Mouse (Mus musculus): ENCODE results near the gene Rbmx2.

Gene Rbmx2

DNA sequence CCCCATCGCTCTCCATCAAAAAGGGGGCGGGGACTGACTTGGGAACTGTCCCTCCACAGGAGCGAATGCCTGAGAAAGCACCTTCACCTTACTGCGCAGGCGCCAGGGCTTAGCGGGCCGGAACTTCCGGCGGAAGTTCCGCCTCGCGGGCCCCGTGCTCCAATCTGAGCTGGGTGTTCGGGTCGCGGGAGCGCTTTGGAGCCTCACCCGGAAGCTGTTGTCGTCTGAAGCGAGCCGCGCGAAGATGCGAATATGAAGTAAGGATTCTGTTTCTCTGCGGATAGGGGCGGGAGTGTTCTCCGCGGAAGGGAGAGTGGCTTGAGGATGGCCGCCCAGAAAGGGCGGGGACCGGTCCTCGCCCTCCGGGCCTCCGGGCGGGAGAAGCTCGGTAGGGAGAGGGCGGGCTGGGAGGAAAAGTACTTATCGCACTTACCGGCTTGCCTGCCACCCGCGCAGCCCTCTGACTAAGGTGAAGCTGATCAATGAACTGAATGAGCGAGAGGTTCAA, at the start of gene Rbmx2:
Gene Rbmx2 (plus strand): TSS at position 141 of the 508 bp plus-strand sequence.
- in situ Hi-C loops (cut with MboI, MseI), result loop anchor here (25.0 kb wide), 1 partner anchor 617 kb away; no protein-coding TSS in a partner anchor

DNA sequence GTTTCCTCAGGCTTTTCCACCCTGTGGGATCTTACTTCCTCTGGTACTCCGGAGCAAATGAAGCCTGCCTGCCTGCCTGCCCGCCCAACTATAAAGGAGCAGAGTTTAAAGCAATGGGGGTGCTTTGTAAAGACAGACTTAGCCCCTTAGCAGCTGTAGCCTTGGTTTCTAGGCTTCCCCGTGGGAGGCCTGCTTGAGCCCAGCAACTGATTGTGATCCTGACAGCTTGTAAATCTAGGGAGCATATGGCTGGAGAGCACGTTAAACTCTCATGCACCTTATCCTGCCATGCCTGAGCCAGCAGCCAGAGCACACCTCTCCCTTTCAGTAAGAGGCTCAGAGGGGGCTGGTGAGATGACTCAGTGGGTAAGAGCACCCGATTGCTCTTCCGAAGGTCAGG, 28.0 kb upstream of the Rbmx2 start:
- in situ Hi-C loops (cut with MboI, MseI), result no loop called here

DNA sequence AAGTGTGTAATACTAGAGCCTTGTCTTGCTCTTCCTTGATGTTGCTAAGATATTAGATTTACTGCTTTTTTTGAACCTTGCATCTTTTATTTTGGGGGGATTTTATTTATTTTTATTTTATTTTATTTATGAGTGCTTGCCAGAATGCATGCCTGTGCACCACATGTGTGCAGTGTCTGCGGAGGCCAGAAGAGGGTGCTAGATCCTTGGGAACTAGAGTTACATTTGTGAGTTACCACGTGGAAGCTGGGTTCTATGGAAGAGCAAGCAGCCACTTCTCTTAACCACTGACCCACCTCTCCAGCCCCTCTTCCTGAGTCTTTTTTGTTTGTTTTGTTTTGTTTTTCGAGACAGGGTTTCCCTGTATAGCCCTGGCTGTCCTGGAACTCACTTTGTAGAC, 25.2 kb upstream of the Rbmx2 start:
- in situ Hi-C loops (cut with MboI, MseI), result no loop called here

DNA sequence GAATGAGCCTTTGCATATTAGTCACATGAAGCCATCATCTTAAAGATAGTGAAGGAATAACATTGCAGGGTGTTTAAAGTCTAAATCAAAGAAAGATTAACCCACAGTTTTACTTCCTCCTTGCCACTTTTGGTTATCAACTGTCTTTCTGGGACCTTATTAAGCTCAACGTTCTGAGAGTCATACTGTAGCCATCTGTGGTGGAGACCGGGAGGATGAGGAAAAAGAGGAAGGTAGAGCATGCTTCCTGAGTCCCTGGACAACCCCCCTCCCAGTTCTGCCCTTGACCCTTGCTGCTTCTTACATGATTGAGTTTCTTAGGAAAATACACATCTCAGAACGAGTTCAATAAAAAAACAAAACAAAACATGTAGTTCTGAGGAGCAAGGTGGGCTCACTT, 23.1 kb upstream of the Rbmx2 start:
- in situ Hi-C loops (cut with MboI, MseI), result loop anchor here in 1 of 2 experiments (10.0 kb wide), 1 partner anchor 813 kb away; no protein-coding TSS in a partner anchor

DNA sequence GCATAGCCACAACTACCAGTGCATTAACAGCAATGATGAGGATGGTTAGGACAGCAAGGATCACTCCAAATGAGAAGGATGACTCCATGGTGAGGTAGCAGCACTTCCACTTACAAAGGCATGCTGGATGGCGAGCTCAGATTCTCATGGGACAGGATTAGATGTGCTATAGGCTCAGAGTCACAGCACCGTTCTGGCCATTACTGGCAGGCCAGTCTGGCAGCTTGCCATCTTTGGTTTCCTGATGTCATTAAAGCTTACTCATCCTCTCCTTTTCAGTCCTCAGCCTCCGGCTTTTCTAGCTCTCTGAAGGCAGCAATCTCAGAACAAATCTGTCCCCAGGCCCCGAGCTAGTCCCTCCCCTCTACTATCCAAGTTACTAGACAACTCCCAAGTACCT, 20.6 kb upstream of the Rbmx2 start, which contains the start of gene Gpr119:
Gene Gpr119 (minus strand): TSS at position 308 of the 400 bp plus-strand sequence.
- in situ Hi-C loops (cut with MboI, MseI), result loop anchor here in 1 of 2 experiments (10.0 kb wide), 1 partner anchor 811 kb away; no protein-coding TSS in a partner anchor

DNA sequence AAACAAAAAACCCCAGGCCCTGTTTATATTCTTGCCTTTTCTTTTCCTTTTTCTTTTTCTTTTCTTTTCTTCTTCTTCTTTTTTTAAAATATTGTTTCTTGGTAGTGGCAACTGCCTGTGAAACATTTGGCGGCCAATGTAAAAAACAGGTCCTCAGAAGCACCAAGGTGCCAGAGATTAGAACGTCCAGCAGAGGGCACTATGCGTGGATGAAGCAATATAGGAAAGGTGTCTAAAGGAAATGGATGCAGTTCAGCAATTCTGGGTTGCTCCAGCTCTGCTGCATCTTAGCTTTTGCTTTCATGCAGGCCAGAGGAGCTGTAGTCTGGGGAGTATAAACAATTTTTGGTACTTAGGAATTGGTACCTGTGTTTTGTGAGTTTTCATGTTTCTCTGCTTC, 11.4 kb upstream of the Rbmx2 start:
- in situ Hi-C loops (cut with MboI, MseI), result loop anchor here (25.0 kb wide), 1 partner anchor 629 kb away; no protein-coding TSS in a partner anchor

DNA sequence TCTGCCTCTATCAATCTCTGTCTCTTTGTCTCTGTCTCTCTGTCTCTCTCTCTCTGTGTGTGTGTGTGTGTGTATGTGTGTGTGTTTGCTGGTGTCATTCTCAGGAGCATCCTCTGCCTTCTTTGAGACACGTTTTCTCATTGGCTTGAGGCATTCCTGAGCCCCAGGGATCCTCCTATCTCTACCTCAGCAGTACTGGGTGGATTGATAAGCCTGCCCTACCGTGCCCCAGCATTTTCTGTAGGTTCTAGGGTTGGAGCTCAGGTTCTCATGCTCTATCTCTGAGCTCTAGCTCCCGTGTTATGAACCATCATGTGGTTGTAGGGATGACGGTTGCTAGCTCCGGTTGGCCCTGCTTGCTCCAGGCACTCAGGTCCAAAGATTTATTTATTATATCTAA, 10.9 kb upstream of the Rbmx2 start:
- in situ Hi-C loops (cut with MboI, MseI), result loop anchor here (25.0 kb wide), 1 partner anchor 628 kb away; no protein-coding TSS in a partner anchor

DNA sequence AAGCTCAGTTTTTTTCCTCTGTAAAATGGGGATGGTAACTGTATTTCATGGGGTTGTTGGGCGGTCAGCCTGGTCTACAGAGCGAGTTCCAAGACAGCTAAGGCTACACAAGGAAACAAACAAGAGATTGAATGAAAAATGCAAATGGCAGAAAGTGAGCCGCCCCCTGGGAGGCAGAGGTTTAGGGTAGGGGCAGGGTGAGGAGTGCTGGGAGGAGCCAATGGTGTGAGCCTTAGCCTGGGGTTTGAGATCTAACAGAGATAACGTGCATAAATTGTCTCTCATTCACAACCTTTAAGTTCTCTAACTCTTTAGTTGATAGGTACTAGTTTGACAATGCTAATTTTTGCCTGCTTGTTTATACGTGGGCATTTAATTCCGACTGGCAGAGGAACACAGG, 344 bp upstream of the Rbmx2 start:
- in situ Hi-C loops (cut with MboI, MseI), result loop anchor here (25.0 kb wide), 1 partner anchor 618 kb away; no protein-coding TSS in a partner anchor

DNA sequence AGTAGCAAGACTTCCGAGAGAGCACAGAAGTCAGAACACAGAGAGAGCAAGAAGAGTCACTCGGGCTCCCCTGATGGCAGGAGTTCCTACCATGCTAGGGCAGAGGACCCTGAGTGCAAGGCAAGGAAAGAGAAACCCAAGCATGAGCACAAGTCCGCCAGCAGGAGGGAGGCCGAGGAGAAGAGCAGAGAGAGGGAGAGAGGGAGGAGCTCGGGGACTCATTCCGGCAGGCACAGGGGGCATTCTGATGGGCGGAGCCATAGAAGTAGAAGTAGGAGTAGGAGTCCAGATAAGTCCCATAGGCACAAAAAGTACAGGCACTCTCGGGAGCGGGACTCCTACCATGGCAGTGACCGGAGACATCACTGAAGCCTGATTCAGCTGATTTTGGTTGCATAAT, 14.9 kb downstream of the Rbmx2 start:
- in situ Hi-C loops (cut with MboI, MseI), result no loop called here

DNA sequence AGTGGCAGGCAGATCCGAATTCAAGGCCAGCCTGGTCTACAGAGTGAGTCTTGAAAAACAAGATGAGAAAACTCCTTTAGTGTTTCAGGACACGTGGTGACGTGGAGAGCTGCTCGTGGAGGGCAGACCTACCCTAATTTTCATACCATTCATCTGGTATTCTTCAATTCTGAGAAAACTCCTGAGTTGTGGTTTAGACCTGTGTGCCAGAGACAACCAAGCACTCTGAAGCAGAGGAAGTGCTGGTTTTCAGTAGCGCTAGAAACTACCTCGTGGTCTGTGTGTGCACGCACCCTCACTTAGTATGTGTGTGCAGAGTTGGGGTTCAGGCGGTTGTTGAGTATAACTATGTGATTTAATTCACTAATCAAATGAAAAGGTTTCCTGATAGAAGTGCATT, 18.0 kb downstream of the Rbmx2 start:
- in situ Hi-C loops (cut with MboI, MseI), result no loop called here

DNA sequence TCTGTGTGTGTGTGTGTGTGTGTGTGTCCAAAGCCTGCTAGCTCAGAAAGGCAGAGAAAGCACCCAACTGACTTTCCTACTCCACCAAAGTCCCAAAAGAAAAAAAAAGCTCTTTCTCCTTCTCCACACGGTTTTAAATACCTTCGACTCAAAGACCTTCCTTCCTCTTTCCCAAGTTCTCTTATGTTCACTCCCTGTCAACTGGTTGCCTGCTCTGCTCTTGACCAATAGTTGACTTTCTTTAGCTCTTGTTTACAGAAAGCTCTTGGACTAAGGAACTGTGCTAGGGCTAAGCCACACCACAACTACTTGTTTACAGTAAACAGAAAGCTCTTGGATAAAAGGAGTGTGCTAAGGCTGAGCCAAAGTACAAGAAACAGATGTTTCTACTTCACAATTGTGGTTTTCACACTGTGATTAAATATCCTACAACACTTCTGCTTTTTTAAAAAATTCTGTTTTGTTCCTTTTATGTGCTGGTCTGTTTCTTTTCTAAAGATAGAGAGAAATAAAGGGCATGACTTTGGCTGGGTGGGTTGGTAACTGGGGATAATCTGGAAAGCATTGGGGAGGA, 60.0 kb downstream of the Rbmx2 start:
- in situ Hi-C loops (cut with MboI, MseI), result no loop called here

Measured in T-helper 17 cell (primary cell).